Mouse (Mus musculus): ENCODE data around the gene Spef1. TPM values are rescaled to one million over a fixed set of nuclear protein-coding genes. Genes with fewer than 3 reads are reported as not detected.

Gene Spef1
- polyA plus RNA-seq, 1 experiment from 2014 or later: 8.0 TPM

DNA sequence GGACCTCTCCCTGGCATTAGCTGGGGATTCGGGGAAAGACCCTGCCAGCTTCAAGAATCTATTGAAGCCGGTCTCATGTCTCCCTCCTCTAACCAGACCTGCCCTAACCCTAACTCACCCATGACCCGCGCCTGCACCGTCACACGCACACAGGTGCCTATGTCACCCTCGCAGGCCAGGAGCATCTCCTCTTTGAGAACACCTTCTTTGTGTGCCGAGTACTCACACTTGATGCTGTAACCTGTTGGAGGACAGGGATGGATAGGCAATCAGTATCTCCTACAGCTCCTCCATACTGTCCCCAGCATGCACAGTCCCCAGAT is 40.1 kb downstream of the Spef1 start:
- H3K4me3 ChIP-seq (replicated peaks): no peak overlapping the region
- peaks cover 68% of the 10 kb centered on the region for H3K36me3 ChIP-seq
- H3K4me2 ChIP-seq: no peak overlapping the region
- H3K4me1 ChIP-seq: no peaks in the 10 kb centered on the region; the same call in 1 of the 2 replicates
- no peak overlapping the region for H3K9ac ChIP-seq (replicated peaks)
- no peaks in the 10 kb centered on the region for H3K27me3 ChIP-seq (replicated peaks)
- 96% methylated on average over 8 of the region's 8 CpGs for WGBS
- ATAC-seq (ENCODE audit: low FRiP score): no peak
- H3K27ac ChIP-seq (replicated peaks): no peak overlapping the region
- H3K9me3 ChIP-seq (replicated peaks): no peaks in the 10 kb centered on the region

DNA sequence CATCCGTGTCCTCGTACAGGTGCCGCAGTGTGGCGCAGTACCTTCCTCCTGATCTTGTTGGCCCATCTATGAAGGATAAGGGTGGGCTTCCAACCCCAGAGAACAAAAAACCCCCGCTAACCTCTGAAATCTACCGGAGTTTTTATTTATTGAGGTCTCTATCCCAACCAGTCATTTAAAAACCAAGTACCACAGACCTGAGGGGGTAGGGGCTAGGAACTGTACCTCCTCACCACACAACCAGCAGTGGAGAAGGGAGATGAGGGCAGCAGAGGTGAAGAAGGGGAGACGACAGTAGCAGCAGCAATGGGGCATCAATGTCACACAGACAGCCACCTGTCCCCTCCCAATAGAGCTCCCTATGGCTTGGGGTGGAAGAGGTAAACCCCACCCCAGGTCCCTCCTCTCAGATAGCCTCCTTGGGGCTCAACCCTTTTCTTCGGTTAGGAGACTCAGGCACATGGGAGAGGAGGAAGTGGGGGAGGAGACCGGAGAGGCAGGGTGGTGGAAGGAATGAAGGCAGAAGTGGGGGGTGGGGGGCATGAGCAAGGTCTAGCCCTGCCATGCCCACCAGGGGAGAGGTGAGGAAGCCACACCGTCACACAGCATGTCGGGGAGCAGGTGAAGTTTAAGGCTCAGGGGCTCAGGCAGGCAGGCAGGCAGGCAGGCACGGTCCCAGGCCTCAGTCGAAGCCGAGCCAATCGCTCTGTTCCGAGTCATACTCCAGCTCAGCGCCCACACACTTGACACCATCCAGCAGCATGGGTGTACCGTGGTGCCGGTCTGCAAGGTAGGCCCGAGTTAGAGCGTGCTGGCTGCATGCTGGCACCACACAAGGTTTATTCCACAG is 40.7 kb downstream of the Spef1 start:
- Histone ChIP-seq H3K4me3 (replicated peaks) (no peak overlapping the region), H3K36me3 (peaks cover 68% of the 10 kb centered on the region), H3K27ac (replicated peaks) (no peak overlapping the region), H3K9ac (replicated peaks) (no peak overlapping the region), H3K9me3 (replicated peaks) (no peaks in the 10 kb centered on the region), H3K4me1 (no peaks in the 10 kb centered on the region; the same call in 1 of the 2 replicates), H3K4me2 (no peak overlapping the region), H3K27me3 (replicated peaks) (no peaks in the 10 kb centered on the region)
- ATAC-seq (ENCODE audit: low FRiP score): no peak; the same call in 1 of the 2 replicates
- WGBS: 90% methylated on average over 21 of the region's 21 CpGs

DNA sequence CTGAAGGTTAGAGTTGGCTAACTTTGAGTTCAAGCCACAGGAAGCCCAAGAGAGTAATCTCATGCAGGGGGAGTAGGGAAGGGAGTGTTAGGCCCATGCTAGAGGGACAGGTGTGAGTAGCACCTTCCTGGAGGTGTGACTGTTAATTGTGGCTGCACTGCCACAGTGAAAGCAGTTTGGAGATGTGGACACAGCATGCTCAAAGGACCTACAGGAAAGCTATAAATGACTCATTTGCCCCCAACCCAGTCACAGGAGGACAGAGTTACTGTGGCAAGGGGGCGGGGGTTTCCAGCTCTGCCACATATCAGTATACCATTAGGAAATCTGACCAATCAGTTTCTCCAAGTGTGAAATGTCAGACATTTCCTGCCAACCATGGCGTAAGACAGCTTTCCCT is 41.5 kb downstream of the Spef1 start:
- H3K4me2 ChIP-seq: no peak overlapping the region
- H3K4me1 ChIP-seq: no peaks in the 10 kb centered on the region; the same call in 1 of the 2 replicates
- 94% methylated on average over 2 of the region's 2 CpGs for WGBS
- peaks cover 60% of the 10 kb centered on the region for H3K36me3 ChIP-seq
- no peak for ATAC-seq (ENCODE audit: low FRiP score)
- no peaks in the 10 kb centered on the region for H3K27me3 ChIP-seq (replicated peaks)
- no peak overlapping the region for H3K27ac ChIP-seq (replicated peaks)
- H3K9me3 ChIP-seq (replicated peaks): no peaks in the 10 kb centered on the region
- H3K9ac ChIP-seq (replicated peaks): no peak overlapping the region
- H3K4me3 ChIP-seq (replicated peaks): no peak overlapping the region

DNA sequence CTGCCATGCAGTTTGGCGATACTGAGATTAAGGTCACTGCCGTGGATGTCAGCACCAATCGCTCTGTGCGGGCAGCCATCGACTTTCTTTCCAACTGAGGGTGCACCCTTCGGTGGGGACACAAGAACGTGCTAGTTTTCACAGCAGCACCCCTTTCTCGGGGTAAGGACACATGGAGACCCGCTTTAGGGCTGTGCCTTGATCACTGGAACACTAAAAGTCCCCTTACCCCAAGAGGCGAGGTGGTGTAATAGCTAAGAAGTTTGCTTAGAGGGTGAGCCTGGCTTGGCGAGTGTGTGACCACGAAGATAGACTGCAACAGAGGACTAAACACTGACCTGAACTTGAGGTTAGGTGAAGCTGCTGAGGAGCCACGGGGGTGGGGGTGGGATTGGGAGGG is 42.0 kb downstream of the Spef1 start:
- Histone ChIP-seq H3K4me3 (replicated peaks) (no peak overlapping the region), H3K4me1 (no peaks in the 10 kb centered on the region; the same call in 1 of the 2 replicates), H3K4me2 (no peak overlapping the region), H3K9ac (replicated peaks) (no peak overlapping the region), H3K9me3 (replicated peaks) (no peaks in the 10 kb centered on the region), H3K36me3 (peaks cover 60% of the 10 kb centered on the region), H3K27me3 (replicated peaks) (no peaks in the 10 kb centered on the region), H3K27ac (replicated peaks) (no peak overlapping the region)
- no peak for ATAC-seq (ENCODE audit: low FRiP score)
- WGBS: 68% methylated on average over 13 of the region's 13 CpGs

DNA sequence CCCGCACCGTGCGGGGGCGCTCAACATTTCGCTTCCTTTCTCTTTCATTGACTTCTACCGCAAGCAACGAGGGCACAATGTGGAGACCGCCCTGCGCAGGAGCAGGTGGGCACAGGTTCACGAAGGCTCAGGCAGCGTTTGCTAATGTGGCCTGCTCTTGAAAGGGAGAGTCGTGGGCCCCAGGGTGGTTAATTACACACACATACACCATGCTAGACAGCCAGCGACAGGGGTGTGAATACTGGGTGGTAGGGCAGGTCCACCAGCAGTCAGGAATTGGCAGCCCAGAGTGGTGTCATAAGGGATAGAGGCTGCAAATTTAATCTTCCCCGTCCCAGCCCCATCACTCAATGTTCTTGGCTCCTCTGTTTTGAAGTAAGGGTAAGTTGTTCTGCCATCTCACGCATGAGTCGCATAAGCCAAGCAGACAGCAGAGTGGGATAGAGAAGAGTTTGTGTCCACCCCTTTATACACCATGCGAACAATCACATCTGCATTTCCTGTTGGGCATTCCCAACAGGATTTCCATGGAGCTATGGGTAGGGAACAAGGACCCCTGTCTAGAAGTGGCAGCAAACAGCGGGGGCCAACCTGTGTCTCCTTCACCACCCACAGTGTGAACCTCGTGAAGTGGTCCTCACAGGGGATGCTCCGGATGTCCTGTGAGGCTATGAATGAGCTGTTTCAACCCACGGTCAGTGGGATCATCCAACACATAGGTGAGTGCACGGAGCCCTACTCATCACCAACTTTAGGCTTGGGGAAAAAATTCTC is 43.9 kb downstream of the Spef1 start:
- Histone ChIP-seq H3K27ac (replicated peaks) (no peak overlapping the region), H3K4me2 (no peak overlapping the region; the same call in 1 of the 2 replicates), H3K27me3 (replicated peaks) (no peaks in the 10 kb centered on the region), H3K9me3 (replicated peaks) (no peaks in the 10 kb centered on the region), H3K4me3 (replicated peaks) (no peak overlapping the region), H3K9ac (replicated peaks) (no peak overlapping the region), H3K4me1 (no peaks in the 10 kb centered on the region; the same call in 1 of the 2 replicates), H3K36me3 (peaks cover 44% of the 10 kb centered on the region)
- ATAC-seq (ENCODE audit: low FRiP score): no peak
- 66% methylated on average over 22 of the region's 22 CpGs for WGBS

- peak; percentile 14; the same call in 1 of the 2 replicates for ATAC-seq (ENCODE audit: low FRiP score)
Measured at GRCm38 (mm10) chr2:131142592-131142991, 44.5 kb downstream of the Spef1 start.

GRCm38 (mm10) chr2:131141336-131141986 is 45.6 kb downstream of the Spef1 start:
- H3K4me3 ChIP-seq (replicated peaks): no peak overlapping the region
- 92% methylated on average over 8 of the region's 8 CpGs for WGBS

More at GRCm38 (mm10) chr2:131142592-131142991, 44.5 kb downstream of the Spef1 start:
- no peaks in the 10 kb centered on the region; the same call in 1 of the 2 replicates for H3K4me1 ChIP-seq
- H3K4me2 ChIP-seq: no peak overlapping the region; the same call in 1 of the 2 replicates
- H3K27me3 ChIP-seq (replicated peaks): no peaks in the 10 kb centered on the region
- no peak overlapping the region for H3K27ac ChIP-seq (replicated peaks)
- H3K36me3 ChIP-seq: peaks cover 38% of the 10 kb centered on the region
- no peak overlapping the region for H3K9ac ChIP-seq (replicated peaks)
- WGBS: 27% methylated on average over 18 of the region's 18 CpGs
- no peaks in the 10 kb centered on the region for H3K9me3 ChIP-seq (replicated peaks)
- no peak overlapping the region for H3K4me3 ChIP-seq (replicated peaks)

GRCm38 (mm10) chr2:131140533-131140905 is 46.6 kb downstream of the Spef1 start:
- 80% methylated on average over 5 of the region's 5 CpGs for WGBS
- no peak overlapping the region for H3K4me2 ChIP-seq
- H3K9ac ChIP-seq (replicated peaks): no peak overlapping the region
- H3K27ac ChIP-seq (replicated peaks): no peak overlapping the region
- H3K4me3 ChIP-seq (replicated peaks): no peak overlapping the region
- no peak for ATAC-seq (ENCODE audit: low FRiP score)
- H3K27me3 ChIP-seq (replicated peaks): no peaks in the 10 kb centered on the region
- H3K36me3 ChIP-seq: peaks cover 18% of the 10 kb centered on the region
- H3K4me1 ChIP-seq: no peaks in the 10 kb centered on the region; the same call in 1 of the 2 replicates
- H3K9me3 ChIP-seq (replicated peaks): no peaks in the 10 kb centered on the region

More at GRCm38 (mm10) chr2:131141336-131141986, 45.6 kb downstream of the Spef1 start:
- Histone ChIP-seq H3K4me1 (no peaks in the 10 kb centered on the region; the same call in 1 of the 2 replicates), H3K36me3 (peaks cover 27% of the 10 kb centered on the region), H3K27ac (replicated peaks) (no peak overlapping the region), H3K27me3 (replicated peaks) (no peaks in the 10 kb centered on the region), H3K9ac (replicated peaks) (no peak overlapping the region), H3K9me3 (replicated peaks) (no peaks in the 10 kb centered on the region), H3K4me2 (no peak overlapping the region)
- ATAC-seq (ENCODE audit: low FRiP score): no peak

- H3K9me3 ChIP-seq (replicated peaks): no peaks in the 10 kb centered on the region
- 61% methylated on average over 5 of the region's 5 CpGs for WGBS
- H3K4me2 ChIP-seq: no peak overlapping the region
- no peak overlapping the region for H3K27ac ChIP-seq (replicated peaks)
- peaks cover 14% of the 10 kb centered on the region for H3K36me3 ChIP-seq
- H3K4me3 ChIP-seq (replicated peaks): no peak overlapping the region
- no peaks in the 10 kb centered on the region for H3K27me3 ChIP-seq (replicated peaks)
- H3K4me1 ChIP-seq: no peaks in the 10 kb centered on the region; the same call in 1 of the 2 replicates
- no peak overlapping the region for H3K9ac ChIP-seq (replicated peaks)
- ATAC-seq (ENCODE audit: low FRiP score): no peak
Measured at GRCm38 (mm10) chr2:131139886-131140532, 47.1 kb downstream of the Spef1 start.

DNA sequence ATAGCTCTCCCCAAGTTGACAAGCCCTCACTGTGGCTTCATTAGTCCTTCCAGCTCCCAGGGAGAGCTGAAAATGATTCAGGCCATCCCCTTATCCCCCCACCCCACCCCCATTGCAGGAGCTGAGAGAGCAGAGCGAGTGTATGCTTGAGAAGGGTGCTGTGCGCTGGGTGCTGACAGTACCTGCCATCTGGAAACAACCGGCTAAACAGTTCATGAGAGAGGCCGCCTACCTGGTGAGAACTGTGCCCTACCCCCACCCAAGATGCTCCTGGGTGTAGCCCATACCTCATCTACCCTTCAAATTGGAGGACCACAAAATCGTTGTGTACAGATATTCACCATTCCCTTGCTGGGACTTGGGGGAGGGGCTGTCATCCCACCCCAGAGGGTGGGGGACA is 47.8 kb downstream of the Spef1 start:
- 94% methylated on average over 5 of the region's 5 CpGs for WGBS
- Histone ChIP-seq H3K9ac (replicated peaks) (no peak overlapping the region), H3K9me3 (replicated peaks) (no peaks in the 10 kb centered on the region), H3K4me1 (no peaks in the 10 kb centered on the region; the same call in 1 of the 2 replicates), H3K4me3 (replicated peaks) (no peak overlapping the region), H3K27me3 (replicated peaks) (no peaks in the 10 kb centered on the region), H3K36me3 (peaks cover 7% of the 10 kb centered on the region), H3K27ac (replicated peaks) (no peak overlapping the region), H3K4me2 (no peak overlapping the region)
- ATAC-seq (ENCODE audit: low FRiP score): no peak

GRCm38 (mm10) chr2:131138760-131139159 is 48.3 kb downstream of the Spef1 start:
- Histone ChIP-seq H3K9ac (replicated peaks) (no peak overlapping the region), H3K4me2 (no peak overlapping the region), H3K4me3 (replicated peaks) (no peak overlapping the region), H3K36me3 (0 out of 2 replicates have a peak, but pooled peaks cover 4% of the 10 kb centered on the region), H3K9me3 (replicated peaks) (no peaks in the 10 kb centered on the region), H3K27me3 (replicated peaks) (no peaks in the 10 kb centered on the region), H3K27ac (replicated peaks) (no peak overlapping the region), H3K4me1 (no peaks in the 10 kb centered on the region; the same call in 1 of the 2 replicates)
- ATAC-seq (ENCODE audit: low FRiP score): no peak
- whole genome bisulfite sequencing: 86% methylated on average over 7 of the region's 7 CpGs

All from neural tube, embryonic 15.5 days (tissue).